Mouse (Mus musculus): ENCODE measurements around the gene Spocd1. TPM values are rescaled to one million over a fixed set of nuclear protein-coding genes. Genes with fewer than 3 reads are reported as not detected.

Gene Spocd1
- polyA plus RNA-seq, 1 experiment from 2014 or later: 0.22 TPM

DNA sequence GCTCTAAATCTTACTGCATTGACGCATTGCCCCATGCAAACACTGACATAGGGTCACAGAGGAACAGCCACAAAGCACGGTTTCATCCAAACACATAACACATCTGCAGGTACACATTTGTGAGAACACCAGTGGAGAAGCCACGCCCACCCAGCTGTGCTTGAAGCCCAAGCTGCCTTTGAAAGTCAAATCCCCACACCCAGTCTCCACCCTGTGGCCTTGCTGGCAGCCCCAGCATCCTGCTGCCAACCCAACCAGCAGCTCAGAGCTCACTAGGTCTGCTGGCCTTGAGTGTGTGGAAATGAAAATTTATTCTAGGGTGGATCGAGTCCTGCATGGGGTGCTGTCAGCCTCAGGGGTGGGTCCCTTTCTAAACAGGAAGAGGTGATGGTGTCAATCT is 48.2 kb downstream of the Spocd1 start:
- H3K36me3 ChIP-seq (ENCODE audit: control insufficient read depth, insufficient read depth): no peaks in the 10 kb centered on the region
- no peaks in the 10 kb centered on the region for H3K9me3 ChIP-seq (replicated peaks; ENCODE audit: control insufficient read depth, low read length)
- no peak overlapping the region for H3K27ac ChIP-seq (ENCODE audit: low read length)
- ATAC-seq (replicated peaks; ENCODE audit: extremely low read depth, insufficient read depth, low FRiP score): no peak
- no peak overlapping the region for H3K9ac ChIP-seq (ENCODE audit: low read length)
- no peak overlapping the region for H3K4me2 ChIP-seq (ENCODE audit: low read depth, low read length)
- H3K4me3 ChIP-seq (ENCODE audit: low read length): no peak overlapping the region
- WGBS: 60% methylated on average over 4 of the region's 4 CpGs
- peaks cover 30% of the 10 kb centered on the region; the same call in 1 of the 2 replicates for H3K27me3 ChIP-seq (ENCODE audit: control insufficient read depth, insufficient read depth, low read length)
- H3K4me1 ChIP-seq (ENCODE audit: control insufficient read depth, insufficient read depth, low read length): no peaks in the 10 kb centered on the region

DNA sequence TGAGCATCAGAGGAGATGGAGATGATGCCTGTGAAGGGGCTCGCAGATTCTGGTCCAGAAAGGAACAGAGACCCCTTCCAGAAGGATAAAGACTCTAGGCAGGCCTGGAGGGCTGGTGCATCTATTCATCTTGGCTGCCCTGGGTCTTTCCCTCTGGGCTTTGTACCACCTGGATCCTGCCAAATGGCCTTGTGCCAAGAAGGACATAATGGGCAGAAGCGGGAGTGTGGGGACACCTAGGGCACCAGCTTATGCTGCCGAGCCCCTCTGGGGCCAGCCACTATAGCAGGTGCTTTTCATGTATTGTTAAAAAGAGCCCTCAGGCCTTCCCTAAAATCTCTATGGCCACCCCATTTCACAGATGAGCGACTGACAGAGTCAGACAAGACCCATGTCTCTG is 49.2 kb downstream of the Spocd1 start:
- Histone ChIP-seq H3K36me3 (ENCODE audit: control insufficient read depth, insufficient read depth) (no peaks in the 10 kb centered on the region), H3K9me3 (replicated peaks; ENCODE audit: control insufficient read depth, low read length) (no peaks in the 10 kb centered on the region), H3K27ac (ENCODE audit: low read length) (no peak overlapping the region), H3K4me2 (ENCODE audit: low read depth, low read length) (no peak overlapping the region), H3K4me3 (ENCODE audit: low read length) (no peak overlapping the region), H3K27me3 (ENCODE audit: control insufficient read depth, insufficient read depth, low read length) (peaks cover 32% of the 10 kb centered on the region), H3K4me1 (ENCODE audit: control insufficient read depth, insufficient read depth, low read length) (no peaks in the 10 kb centered on the region), H3K9ac (ENCODE audit: low read length) (no peak overlapping the region)
- no peak for ATAC-seq (replicated peaks; ENCODE audit: extremely low read depth, insufficient read depth, low FRiP score)
- WGBS: 85% methylated on average over 4 of the region's 4 CpGs

DNA sequence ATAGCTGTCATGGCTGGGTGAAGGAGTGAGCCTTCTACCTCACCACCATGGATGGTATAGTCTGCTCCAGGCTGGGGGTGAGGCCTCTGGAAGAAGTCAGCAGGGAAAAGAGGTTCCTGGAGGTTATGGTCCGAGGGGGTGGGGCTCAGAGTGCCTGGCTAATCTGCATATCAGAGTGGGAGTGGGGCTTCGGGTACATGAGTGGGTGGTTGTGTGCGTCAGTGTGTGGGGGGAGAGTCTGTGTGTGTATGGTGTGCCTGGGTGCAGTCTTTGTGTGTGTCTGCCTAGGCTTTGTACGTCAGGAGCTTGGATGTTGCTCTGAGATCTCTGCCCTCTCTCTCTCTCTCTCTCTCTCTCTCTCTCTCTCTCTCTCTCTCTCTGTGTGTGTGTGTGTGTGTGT is 49.9 kb downstream of the Spocd1 start:
- Histone ChIP-seq H3K4me1 (ENCODE audit: control insufficient read depth, insufficient read depth, low read length) (peaks cover 5% of the 10 kb centered on the region), H3K9me3 (replicated peaks; ENCODE audit: control insufficient read depth, low read length) (no peaks in the 10 kb centered on the region), H3K4me3 (ENCODE audit: low read length) (no peak overlapping the region), H3K9ac (ENCODE audit: low read length) (no peak overlapping the region), H3K4me2 (ENCODE audit: low read depth, low read length) (no peak overlapping the region), H3K27ac (ENCODE audit: low read length) (no peak overlapping the region), H3K27me3 (ENCODE audit: control insufficient read depth, insufficient read depth, low read length) (peaks cover 33% of the 10 kb centered on the region), H3K36me3 (ENCODE audit: control insufficient read depth, insufficient read depth) (no peaks in the 10 kb centered on the region)
- 66% methylated on average over 4 of the region's 4 CpGs for WGBS
- ATAC-seq (replicated peaks; ENCODE audit: extremely low read depth, insufficient read depth, low FRiP score): no peak

DNA sequence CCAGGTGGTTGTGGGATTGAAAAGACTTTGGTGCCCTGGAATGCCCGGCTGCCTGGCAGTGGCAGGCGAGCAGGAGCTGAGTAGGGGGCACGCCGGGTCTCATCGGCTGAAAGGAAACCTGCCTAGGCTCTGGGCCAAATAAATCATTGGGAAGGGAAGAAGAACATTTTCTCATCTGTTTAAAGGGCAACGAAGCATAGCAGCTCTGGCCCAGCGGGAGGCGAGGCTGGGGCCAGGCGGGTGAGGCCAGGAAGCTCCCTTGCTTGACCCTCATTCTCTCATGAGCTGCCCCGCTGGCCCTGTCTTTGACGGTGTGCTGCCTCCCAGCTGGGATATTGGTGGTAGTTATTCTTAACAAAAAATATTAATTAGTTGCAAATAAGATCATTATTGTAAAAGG is 52.6 kb downstream of the Spocd1 start:
- Histone ChIP-seq H3K9me3 (replicated peaks; ENCODE audit: control insufficient read depth, low read length) (no peaks in the 10 kb centered on the region), H3K27me3 (ENCODE audit: control insufficient read depth, insufficient read depth, low read length) (peaks cover 38% of the 10 kb centered on the region), H3K4me2 (ENCODE audit: low read depth, low read length) (no peak overlapping the region), H3K36me3 (ENCODE audit: control insufficient read depth, insufficient read depth) (no peaks in the 10 kb centered on the region), H3K4me1 (ENCODE audit: control insufficient read depth, insufficient read depth, low read length) (peaks cover 21% of the 10 kb centered on the region), H3K27ac (ENCODE audit: low read length) (no peak overlapping the region), H3K9ac (ENCODE audit: low read length) (no peak overlapping the region), H3K4me3 (ENCODE audit: low read length) (no peak overlapping the region)
- WGBS: 69% methylated on average over 11 of the region's 11 CpGs
- ATAC-seq (replicated peaks; ENCODE audit: extremely low read depth, insufficient read depth, low FRiP score): no peak

DNA sequence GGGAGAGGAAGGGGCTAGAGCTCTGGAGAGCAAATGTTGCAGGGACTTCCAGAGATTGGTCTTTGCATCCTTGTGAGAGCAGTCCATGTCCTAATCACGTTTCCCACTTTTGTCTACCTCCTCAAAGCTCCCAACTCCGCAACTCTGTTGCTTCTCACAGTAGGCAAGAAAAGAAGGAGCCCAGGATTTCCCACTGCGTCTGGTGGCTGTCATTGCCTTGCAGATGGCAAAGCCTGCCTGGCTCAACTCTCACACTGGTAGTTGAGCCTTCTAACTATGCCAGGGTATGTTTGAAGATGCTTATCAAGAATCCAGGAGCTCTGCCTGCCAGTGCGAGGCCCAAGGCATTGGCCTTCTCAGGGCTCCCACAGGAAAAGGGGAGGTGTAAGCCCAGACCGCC is 54.0 kb downstream of the Spocd1 start:
- Histone ChIP-seq H3K4me1 (ENCODE audit: control insufficient read depth, insufficient read depth, low read length) (peaks cover 22% of the 10 kb centered on the region), H3K4me3 (ENCODE audit: low read length) (no peak overlapping the region), H3K9ac (ENCODE audit: low read length) (no peak overlapping the region), H3K27ac (ENCODE audit: low read length) (no peak overlapping the region), H3K27me3 (ENCODE audit: control insufficient read depth, insufficient read depth, low read length) (peaks cover 48% of the 10 kb centered on the region), H3K4me2 (ENCODE audit: low read depth, low read length) (no peak overlapping the region), H3K36me3 (ENCODE audit: control insufficient read depth, insufficient read depth) (no peaks in the 10 kb centered on the region), H3K9me3 (replicated peaks; ENCODE audit: control insufficient read depth, low read length) (no peaks in the 10 kb centered on the region)
- WGBS: 23% methylated on average over 5 of the region's 5 CpGs
- no peak for ATAC-seq (replicated peaks; ENCODE audit: extremely low read depth, insufficient read depth, low FRiP score)

DNA sequence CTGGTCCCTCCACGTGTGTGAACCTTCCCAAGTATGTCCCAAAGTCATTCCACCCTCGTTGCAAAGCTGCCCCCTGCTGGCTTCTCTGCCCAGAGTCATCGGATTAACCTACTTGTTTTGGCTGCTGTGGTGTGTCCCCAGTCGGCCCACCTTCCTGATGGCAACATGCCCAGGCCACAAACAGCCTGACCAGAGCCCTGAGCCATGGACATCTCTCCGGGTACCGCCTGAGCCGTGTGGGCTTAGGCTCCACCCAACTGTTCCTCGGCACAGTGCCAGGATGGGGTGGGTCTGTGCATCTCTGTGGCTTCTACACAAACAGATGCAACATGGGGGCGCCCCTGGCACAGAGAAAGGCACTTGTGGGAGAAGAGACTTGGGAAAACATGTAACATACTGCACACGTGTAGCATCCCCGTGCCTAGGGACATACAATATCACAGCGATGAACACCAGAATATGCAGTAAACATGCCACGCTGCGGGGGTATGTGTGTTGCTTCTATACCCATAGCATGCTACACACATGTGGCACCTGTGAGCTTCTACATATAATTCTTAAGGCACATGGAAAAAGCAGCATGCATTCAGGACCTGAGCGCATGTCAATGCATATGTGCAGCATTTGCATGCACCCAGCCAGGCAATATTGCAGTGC is 54.8 kb downstream of the Spocd1 start:
- Histone ChIP-seq H3K27ac (ENCODE audit: low read length) (no peak overlapping the region), H3K9ac (ENCODE audit: low read length) (no peak overlapping the region), H3K27me3 (ENCODE audit: control insufficient read depth, insufficient read depth, low read length) (peaks cover 56% of the 10 kb centered on the region), H3K4me2 (ENCODE audit: low read depth, low read length) (peak overlapping the region; percentile 98), H3K9me3 (replicated peaks; ENCODE audit: control insufficient read depth, low read length) (no peaks in the 10 kb centered on the region), H3K36me3 (ENCODE audit: control insufficient read depth, insufficient read depth) (no peaks in the 10 kb centered on the region), H3K4me1 (ENCODE audit: control insufficient read depth, insufficient read depth, low read length) (peaks cover 25% of the 10 kb centered on the region), H3K4me3 (ENCODE audit: low read length) (peak overlapping the region; percentile 60)
- WGBS: 3% methylated on average over 15 of the region's 15 CpGs
- ATAC-seq (replicated peaks; ENCODE audit: extremely low read depth, insufficient read depth, low FRiP score): peak; percentile 47

DNA sequence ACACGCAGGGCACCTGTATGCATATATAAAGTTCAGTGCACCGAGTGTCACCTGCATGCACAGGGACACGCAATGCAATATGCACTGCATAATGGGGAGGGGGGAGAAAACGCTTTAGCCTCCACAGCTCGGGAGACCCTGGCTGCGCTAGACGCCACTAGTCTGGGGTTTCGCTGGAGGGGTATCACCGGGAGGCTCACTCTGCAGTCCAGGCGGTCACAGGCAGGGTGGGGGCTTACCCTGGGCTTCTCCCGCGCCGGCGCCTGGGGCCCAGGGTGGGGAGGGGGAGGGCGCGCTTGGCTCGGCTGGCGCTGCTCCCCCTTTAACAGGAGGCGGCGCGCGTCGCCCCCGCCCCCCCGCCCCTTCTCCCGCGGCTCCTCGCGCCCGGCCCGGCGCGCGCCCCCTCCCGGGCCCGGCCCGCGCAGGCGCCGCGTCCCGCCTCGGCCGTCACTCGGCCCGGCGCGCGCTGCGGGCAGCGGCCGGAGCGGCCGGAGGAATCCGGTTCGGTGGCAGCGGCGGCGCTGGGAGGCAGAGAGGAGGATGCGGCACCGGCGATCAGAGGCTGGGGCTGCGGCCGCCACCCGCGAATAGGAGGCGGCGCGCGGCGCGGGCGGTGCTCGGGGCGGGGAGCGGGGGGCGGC is 55.5 kb downstream of the Spocd1 start, which contains the start of gene Adgrb2:
Adgrb2 (plus strand) TSS at position 450 of the 641 bp plus-strand sequence.
- Histone ChIP-seq H3K36me3 (ENCODE audit: control insufficient read depth, insufficient read depth) (no peaks in the 10 kb centered on the region), H3K9me3 (replicated peaks; ENCODE audit: control insufficient read depth, low read length) (no peaks in the 10 kb centered on the region), H3K4me1 (ENCODE audit: control insufficient read depth, insufficient read depth, low read length) (peaks cover 25% of the 10 kb centered on the region), H3K27me3 (ENCODE audit: control insufficient read depth, insufficient read depth, low read length) (peaks cover 61% of the 10 kb centered on the region), H3K27ac (ENCODE audit: low read length) (no peak within 1 kb of the TSS), H3K4me3 (ENCODE audit: low read length) (peak within 1 kb of the TSS; percentile 60), H3K4me2 (ENCODE audit: low read depth, low read length) (peak within 1 kb of the TSS; percentile 98), H3K9ac (ENCODE audit: low read length) (peak within 1 kb of the TSS; percentile 48)
- ATAC-seq (replicated peaks; ENCODE audit: extremely low read depth, insufficient read depth, low FRiP score): peak; percentile 28; the same call in 1 of the 2 replicates
- under 1% methylated on average over 45 of the region's 77 CpGs for WGBS

DNA sequence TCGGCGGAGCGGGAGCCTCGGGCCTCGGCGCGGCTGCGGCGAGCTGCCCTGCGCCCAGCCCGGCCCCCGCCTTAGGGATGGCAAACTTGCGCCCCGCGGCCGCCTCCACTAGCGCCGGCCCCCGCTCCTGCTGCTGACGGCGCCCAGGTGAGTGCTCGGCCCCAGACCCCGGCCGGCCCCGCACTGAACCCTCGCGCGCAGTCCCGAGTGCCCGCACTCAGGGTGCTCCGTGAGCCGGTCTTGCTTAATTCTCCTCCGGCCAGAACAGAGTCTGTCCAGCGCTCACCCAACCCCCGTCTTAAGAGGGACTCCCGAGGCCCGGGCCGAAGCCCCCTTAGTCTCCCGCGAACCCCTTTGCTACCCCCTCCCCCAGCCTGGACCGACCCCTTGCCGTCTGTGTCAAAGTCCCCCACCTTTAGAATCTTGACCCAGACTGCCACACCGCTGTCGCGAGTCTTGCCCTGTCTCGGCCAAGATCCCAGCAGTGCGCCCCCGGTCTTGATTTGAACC is 56.2 kb downstream of the Spocd1 start:
- Histone ChIP-seq H3K36me3 (ENCODE audit: control insufficient read depth, insufficient read depth) (no peaks in the 10 kb centered on the region), H3K4me1 (ENCODE audit: control insufficient read depth, insufficient read depth, low read length) (peaks cover 25% of the 10 kb centered on the region), H3K27me3 (ENCODE audit: control insufficient read depth, insufficient read depth, low read length) (peaks cover 64% of the 10 kb centered on the region), H3K4me2 (ENCODE audit: low read depth, low read length) (peak overlapping the region; percentile 98), H3K27ac (ENCODE audit: low read length) (no peak overlapping the region), H3K4me3 (ENCODE audit: low read length) (peak overlapping the region; percentile 60), H3K9ac (ENCODE audit: low read length) (peak overlapping the region; percentile 48), H3K9me3 (replicated peaks; ENCODE audit: control insufficient read depth, low read length) (no peaks in the 10 kb centered on the region)
- WGBS: 1% methylated on average over 48 of the region's 48 CpGs
- ATAC-seq (replicated peaks; ENCODE audit: extremely low read depth, insufficient read depth, low FRiP score): 0 out of 2 replicates have a peak, but pooled peaks have one; percentile 6
